Mouse (Mus musculus) Muller cell, postnatal 12 days (primary cell): ENCODE measurements around the gene Rngtt.
"Not testable (repeated sequence)": the region's sequence is repeated elsewhere in the genome, so short reads cannot be mapped to it uniquely, and the experiment has no call there.

Experiments used
- DNase-seq: peaks from one replicate; pipeline ENCODE4 v3.0.0-alpha.2; 2015; ENCODE audit errors: inconsistent ontology term

The Rngtt gene

DNA sequence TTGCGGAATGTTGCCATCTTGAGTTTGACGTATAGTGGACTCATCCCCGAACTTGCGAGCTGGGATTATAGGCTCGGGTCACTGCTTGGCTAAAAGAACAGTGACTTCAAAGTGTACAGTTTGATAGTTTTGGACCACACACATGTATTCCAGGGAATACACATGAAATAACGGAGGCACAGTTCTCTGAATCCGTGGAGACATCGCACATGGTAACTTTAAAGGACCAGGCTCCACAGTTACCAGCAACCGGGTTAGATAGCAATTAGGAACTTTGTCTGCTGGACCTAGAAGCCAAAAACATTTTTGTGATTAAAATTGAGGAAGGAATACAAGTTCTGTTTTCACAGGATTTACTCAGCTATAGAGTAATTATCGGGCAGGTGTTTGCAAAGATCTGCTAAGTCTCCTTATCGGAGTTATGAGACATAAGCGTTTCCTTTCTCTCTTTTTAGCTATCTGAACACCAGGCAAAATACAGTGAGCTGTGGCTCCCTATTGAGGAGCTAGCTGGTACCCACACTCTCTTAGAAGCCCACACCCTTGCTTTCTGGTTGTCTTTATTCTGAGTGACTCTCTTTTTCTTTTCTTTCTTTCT, 828 bp downstream of the Rngtt start:
- no peak for DNase-seq

GRCm38 (mm10) chr4:33314150-33314549, 4.0 kb downstream of the Rngtt start:
- not testable (repeated sequence) for DNase-seq

- no peak for DNase-seq
Measured at GRCm38 (mm10) chr4:33315840-33316239, 5.7 kb downstream of the Rngtt start.

DNA sequence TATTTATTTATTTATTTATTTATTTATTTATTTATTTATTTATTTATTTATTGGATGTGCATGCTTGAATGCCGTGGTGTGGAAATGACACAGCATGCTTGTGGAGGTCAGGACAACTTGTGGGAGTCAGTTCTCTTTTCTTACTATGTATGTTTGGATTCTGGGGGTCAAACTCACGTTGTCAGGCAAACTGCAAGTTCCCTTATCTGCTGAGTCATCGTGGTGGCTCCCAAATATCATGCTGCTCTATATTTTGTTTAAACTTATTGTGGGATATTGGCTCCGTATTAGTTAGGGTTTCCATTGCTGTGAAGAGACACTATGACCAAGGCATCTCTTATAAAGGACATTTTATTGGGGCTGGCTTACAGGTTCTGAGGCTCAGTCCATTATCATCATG, 21.0 kb downstream of the Rngtt start:
- DNase-seq, result no peak

DNA sequence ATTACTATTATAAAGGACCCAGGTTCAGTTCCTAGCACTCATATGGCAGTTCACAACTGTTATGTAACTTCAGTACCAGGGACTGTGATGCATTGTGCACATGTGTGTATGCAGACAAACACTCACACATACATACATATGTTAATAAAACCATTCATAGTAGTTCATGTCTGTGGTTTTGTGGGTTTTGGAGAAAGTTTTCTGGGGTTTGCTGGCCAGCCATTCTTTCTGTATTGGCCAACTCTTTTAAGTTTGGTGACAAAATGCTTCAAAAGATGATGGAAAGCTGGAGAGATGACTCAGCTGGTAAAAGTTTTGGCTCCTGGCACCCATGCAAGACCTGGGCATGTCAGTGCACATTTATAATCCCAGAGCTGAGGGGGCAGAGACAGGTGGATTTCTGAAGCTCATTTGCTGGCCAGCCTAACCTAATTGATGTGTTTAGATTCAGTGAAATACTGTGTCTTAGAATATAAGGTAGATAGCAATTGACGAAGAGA, 22.9 kb downstream of the Rngtt start:
- DNase-seq, result peak; percentile 49

DNA sequence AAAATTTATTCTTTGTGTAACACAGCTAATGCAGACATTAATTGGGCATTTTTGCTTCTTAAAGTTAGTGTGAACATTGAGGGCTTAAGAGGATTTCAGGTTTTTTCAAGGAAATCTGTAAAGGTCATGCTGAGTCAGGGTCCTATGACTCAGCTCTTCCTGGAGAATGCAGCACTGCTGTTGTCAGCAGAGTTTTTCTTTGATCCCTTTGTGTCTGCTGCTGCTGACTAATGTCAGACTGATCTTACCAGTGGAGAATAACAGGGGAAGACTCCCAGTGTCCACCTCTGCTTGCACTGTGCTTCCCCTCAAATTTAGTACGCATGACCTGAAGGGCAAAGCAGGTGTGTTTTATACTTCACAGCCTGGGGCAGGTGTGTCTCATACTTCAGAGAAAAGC, 27.9 kb downstream of the Rngtt start:
- DNase-seq, result peak; percentile 52

GRCm38 (mm10) chr4:33342877-33343731, 33.0 kb downstream of the Rngtt start:
- DNase-seq, result no peak

GRCm38 (mm10) chr4:33343732-33344057, 33.6 kb downstream of the Rngtt start:
- DNase-seq, result no peak

GRCm38 (mm10) chr4:33363451-33363850, 53.3 kb downstream of the Rngtt start:
- DNase-seq, result no peak

DNA sequence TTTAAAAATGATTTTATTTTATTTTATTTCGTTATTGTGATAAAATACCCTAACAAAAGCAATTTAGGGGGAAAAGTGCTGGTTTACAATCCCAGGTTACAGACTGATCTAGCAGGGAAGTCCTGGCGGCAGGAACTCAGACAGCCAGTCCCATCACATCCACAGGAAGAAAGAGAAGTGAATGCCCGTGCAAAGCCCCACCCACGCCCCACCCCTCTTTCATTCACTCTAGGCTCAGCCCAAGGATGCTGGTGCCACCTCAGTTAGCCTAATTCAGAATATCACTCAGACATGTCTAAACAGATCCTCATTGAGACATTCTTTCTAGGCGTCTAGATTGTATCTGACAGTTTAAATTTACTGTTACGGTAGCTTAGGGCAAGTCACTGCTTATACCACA, 64.8 kb downstream of the Rngtt start:
- no peak for DNase-seq

GRCm38 (mm10) chr4:33377642-33378041, 67.5 kb downstream of the Rngtt start:
- DNase-seq, result no peak

GRCm38 (mm10) chr4:33378894-33379293, 68.8 kb downstream of the Rngtt start:
- no peak for DNase-seq

- no peak for DNase-seq
Measured at GRCm38 (mm10) chr4:33388899-33389298, 78.8 kb downstream of the Rngtt start.

DNA sequence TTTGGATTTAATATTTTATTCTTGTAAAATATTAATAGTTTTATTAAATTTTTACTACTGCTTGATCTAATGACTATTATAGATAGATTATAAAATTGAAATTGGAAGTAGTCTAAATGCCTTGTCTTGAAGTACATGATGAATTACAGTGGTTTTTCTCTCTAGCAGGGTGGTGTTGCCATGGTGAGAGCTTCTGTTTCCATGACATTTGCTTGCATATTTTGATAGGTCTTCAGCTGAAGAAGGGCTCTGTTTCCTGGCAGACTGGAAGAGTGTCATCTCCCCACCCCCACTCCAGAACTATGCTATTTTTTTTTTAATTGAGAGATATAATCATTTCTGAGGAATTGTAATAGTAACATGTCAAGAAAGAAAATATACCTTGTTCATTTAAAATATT, 80.5 kb downstream of the Rngtt start:
- no peak for DNase-seq

DNA sequence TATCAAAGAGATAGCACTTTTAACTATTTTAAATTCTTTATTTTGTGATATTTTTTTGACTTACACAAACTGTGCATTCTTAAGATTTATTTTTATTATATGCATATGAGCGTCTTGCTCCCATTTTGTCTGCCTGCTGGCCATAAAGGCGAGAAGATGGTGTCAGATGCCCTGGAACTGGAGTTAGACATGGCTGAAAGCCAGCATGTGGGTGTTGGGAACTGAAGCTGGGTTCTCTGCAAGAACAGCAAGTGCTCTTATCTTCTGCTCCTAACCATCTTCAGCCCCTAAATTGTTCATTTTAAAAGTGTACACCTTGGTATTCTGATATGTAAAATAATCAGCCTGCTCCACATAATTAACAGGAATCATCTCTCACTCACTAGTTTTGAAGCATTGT, 83.3 kb downstream of the Rngtt start:
- no peak for DNase-seq

- DNase-seq, result peak; percentile 46
Measured at GRCm38 (mm10) chr4:33396222-33397176, 86.4 kb downstream of the Rngtt start.

DNA sequence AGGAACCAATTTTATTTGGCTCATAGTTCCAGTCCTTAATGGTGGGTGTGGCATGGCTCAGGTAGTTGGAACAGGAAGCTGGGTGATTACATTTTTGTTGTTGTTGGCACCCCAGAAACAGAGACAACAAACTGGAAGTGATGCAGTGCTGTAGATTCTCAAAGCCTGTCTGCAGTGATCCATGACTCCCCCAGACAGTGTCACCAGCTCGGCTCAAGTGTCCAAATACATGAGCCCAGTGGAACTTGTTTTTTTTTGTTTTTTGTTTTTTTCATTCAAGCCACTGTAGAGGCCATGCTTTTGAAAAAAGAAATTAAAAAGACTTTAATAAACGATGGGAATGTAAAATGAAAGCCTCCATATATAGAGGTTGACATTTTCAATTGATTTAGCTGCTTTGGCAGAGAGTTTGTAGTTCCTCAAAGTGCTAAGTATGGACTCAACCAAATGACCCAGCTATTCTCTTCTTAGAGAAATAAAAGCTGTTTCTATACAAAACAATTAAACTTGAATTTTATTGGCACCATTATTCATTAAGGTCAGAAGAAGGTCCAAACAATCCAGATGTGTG, 95.7 kb downstream of the Rngtt start:
- DNase-seq, result no peak

- no peak for DNase-seq
Measured at GRCm38 (mm10) chr4:33413791-33414190, 103.7 kb downstream of the Rngtt start.

- DNase-seq, result no peak
Measured at GRCm38 (mm10) chr4:33414781-33415180, 104.7 kb downstream of the Rngtt start.

- DNase-seq, result no peak
Measured at GRCm38 (mm10) chr4:33417391-33417790, 107.3 kb downstream of the Rngtt start.

GRCm38 (mm10) chr4:33419644-33420043, 109.5 kb downstream of the Rngtt start:
- DNase-seq, result no peak

DNA sequence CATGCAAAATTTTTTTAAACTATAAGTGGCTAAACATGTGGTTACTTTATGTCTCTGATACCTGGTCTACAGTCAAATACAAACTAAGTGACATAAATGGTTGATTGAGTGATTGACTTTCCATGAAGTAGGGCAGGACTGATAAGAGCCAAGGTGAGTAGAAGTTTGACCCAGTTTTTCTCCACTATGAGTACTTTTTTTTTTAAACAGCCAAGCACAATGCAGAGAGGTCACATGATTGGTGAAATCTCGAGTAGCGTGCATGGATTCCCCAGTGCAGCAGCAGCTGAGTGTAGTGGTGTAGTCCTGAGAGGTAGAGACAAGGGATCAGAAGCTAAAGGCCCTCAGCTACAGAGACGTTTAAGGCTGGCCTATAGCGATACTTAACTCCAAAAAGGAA, 118.7 kb downstream of the Rngtt start:
- DNase-seq, result no peak
